Mouse (Mus musculus): ENCODE measurements around the gene Rabgap1l.

Rabgap1l gene

DNA sequence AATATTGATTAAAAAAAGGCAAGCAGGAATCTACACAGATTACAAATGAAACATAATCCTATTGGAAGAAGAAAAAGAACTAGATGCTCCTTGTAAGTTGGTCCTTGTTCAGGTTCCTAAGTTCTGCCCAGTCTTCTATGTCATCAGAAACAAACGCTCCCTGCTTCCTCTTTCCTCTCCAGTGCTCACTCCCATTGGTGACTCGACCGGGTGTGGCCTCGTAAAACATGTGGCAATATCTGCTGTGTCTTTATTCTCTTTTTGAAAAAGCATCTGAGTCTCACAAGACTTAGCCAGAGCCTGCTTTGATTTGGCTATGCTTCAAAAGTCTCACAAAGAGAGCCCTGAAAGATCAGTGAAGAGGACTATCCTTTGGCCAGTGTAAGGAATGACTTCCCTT is 512.4 kb downstream of the Rabgap1l start:
- DNase-seq (ENCODE audit: low spot score) = no peak

DNA sequence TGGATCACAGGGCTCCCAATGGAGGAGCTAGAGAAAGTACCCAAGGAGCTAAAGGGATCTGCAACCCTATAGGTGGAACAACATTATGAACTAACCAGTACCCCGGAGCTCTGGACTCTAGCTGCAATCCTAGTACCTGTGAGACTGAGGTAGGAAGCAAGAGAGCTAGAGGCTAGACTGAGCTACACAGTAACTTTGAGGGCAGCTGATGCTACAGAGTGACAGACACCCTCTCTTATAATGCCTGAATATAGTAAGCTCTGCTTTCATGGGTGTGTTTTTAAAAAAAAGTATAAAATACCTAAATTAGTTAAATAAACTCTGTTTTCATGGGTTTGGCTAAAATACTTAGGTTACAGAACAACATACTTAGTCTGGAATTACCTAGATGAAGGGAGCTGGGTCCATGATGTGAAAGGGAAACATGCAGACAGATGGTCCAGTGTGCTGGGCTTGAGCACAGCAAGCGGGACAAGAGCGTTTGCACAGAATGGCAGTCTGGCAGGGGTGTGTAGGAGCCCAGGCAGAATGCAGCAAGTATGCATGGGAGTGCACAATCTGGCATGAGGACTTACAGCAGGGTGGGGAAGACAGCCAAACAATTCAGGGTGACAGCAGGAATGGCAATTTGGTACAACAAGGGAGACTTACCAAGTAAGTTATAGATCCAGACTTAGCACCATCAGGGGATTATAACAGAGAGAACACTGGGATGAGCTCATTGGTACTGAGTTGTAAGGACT is 514.9 kb downstream of the Rabgap1l start:
- DNase-seq (ENCODE audit: low spot score) = peak; percentile 59

DNA sequence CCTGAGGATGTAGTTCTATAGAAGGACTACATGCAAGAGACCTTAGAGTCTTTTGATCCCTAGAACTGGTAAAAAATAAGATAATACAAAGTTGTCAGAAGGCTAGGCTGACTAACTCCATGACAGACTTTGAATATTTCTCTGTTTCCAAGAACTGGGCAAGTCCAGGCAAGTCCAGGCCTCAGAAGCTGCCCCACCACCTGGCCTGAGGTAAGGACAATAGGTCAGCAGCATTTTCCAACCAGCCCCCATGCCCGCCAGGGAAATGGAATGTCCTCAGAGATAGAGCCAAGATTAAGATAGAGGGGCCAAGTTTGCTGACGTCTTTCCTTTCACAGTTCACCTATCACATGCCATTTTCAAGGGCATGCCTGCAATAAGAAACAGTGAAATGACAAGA is 517.8 kb downstream of the Rabgap1l start:
- no peak for DNase-seq (ENCODE audit: low spot score)

DNA sequence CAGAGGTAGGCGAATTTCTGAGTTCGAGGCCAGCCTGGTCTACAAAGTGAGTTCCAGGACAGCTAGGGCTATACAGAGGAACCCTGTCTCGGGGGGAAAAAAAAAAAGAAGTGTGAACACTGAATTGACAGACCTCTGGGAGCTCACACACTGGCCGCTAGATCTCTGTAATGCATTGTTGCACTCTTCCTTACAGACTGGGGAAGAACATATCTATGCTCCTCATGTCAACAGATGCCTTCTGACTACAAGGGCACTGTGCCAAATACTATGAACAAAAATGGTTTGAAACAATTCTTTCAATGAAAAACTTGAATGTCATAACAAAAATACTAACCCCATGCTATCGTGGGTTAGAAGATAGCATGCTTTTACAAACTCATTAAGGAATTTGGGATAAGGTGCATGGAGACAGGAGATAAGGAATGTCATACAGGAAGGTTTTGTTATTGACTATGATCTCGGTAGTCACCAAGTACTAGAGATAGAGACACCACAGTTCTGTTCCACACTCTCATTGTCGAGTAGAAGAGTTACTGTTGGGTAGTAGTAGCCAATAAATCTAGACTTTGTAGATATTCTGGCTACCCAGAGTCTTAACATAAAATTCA is 519.8 kb downstream of the Rabgap1l start:
- DNase-seq (ENCODE audit: low spot score) = no peak

DNA sequence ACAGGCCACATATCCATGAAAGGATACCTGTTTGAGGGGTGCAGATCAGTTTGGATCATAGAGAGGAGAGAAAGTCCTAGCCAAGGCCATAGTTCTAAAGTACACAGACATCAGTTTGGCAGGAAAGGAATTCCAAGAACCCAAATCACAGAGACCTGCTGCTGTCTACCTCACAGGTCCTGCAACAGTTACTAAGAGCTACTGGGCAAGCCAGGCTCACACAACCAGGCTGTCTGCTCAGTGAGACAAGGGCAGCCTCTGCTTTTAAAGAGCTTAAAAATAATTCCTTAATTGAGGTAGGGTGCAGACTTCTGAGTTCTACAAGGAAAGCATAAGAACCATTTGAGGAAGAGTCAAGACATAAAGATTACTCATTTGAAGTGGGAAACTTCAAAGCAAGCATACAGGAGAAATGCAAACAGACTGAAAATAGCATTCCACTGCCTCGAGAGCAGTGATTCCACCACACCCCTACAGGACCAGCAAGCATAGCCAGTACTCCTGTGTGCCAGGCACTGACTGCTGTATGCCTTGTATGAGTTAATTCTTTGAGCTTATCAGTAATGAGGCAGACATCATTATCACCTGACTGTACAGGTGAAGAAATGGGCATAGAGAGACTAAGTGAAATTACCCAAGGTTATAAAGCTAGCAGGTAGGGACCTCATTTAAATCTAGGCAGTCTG is 521.6 kb downstream of the Rabgap1l start:
- DNase-seq (ENCODE audit: low spot score) = no peak

DNA sequence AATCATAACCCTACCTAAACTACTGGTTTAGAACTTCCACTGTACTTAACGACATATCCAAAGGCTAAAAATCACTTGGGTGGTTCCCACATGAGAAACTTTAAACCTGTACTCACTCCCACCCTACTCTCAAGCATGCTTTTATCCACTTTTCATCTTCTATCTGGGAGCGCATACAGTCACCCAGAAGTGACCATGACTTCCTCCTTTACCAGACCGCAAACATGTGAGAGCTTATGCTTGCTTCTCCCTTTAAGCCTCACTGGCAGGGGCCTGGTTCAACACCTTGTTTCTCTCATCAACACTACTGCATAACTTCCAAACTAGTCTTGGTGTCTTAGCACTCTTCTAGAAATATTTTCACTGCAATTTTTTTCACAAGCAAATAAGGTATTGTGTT is 524.7 kb downstream of the Rabgap1l start:
- no peak for DNase-seq (ENCODE audit: low spot score)

DNA sequence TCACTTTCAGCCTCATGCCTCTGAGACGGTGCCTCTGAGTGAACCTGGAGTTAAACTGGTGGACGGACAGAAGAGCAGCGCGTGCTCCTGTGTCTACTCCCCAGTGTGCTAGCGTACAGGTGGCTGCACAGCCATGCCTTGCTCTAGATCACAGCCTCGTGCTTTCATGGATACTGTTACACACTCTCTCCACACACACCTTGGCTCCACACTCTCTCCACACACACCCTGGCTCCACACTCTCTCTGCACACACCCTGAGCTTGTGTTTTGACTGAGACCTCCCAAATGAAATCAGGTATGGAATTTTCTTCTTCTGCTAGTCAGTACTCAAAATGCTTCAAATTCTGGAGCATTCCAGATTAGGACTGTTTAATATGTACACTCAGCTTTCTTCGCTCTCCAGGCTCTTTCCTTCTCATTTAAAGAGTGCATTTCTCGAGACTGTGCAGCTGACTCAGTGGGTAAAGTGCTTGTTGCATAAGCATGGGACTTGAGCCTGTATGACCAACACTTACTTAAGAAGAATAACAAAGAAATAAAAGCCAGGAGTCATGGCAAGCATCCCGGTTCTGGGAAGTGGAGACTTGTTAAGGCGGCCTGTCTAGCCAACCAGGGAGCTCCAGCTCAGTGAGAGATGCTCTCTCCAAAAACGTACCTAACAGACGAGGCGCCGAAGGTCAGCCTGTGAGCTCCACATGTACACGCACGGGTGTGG is 529.2 kb downstream of the Rabgap1l start:
- no peak for DNase-seq (ENCODE audit: low spot score)

DNA sequence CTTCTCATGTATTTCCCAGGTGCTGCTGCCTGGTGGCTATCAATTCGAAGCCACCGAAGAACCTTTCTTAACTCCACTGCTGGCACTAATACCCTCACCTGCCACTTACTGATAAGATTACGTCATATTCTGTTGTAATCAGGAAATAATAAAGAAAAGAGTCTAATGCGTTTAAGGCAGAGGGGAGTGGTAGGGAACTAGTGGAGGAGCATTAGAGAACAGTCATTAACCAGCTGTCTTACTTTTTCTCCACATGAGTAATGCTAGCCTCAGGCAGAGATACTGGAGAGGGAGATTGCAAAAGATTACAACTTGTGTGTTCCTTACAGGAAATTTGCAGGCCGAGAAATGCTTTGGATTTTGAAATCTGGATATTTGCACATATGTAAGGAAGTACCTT is 530.0 kb downstream of the Rabgap1l start:
- DNase-seq (ENCODE audit: low spot score) = no peak

DNA sequence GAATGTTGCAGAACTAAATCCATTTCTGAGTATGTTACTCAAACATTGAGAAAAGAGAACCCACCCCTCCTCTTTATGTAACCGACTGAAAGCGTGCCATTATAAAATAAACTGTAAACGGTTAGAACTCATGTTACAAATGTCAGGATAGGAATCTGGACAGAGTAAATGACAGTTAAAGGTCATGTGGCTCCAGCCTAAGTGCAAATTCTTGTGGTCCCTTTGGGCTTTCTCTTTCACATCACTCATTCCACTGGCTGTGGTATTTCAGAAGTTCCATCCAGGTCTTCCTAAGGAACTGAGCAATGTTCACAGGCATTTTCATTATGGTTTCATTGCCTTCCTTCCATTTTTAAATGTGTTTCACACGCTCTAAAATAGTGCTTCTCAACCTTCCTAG is 530.6 kb downstream of the Rabgap1l start:
- no peak for DNase-seq (ENCODE audit: low spot score)

DNA sequence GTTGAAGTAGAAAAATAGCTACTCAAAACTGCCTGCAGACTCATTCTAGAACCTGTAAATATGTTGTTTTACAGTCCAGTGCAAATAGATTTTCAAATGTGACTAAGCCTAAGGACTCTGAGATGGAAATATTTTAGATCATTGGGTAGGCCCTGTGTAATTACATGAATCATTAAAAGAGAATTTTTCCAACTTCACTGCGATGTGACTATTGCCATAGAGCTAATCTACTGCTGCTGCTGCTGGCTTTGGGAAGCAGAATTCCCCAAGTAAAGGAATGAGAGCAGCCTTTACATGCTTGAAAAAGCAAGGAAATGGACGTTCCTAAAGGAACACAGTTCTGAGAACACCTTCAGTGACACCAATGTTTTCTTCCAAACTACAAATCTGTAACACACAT is 531.2 kb downstream of the Rabgap1l start:
- no peak for DNase-seq (ENCODE audit: low spot score)

DNA sequence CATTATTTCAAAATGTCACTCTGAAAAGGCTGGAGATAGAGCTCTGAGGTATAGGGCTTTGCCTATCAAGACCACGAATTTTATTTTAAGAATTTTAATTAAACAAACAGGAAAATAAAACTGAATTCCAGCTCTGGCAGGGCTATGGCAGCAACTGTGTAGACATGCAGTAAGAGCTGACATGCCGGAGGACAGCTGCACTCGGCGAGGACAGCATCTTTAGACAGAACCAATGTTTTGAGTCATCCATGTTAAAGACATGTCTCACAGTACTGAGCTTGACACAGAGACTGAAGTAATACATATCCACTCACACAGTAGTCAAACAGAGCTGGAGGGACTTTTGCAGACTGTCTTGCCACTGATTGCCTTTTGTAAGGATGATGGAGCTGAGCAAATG is 532.4 kb downstream of the Rabgap1l start:
- DNase-seq (ENCODE audit: low spot score) = no peak

DNA sequence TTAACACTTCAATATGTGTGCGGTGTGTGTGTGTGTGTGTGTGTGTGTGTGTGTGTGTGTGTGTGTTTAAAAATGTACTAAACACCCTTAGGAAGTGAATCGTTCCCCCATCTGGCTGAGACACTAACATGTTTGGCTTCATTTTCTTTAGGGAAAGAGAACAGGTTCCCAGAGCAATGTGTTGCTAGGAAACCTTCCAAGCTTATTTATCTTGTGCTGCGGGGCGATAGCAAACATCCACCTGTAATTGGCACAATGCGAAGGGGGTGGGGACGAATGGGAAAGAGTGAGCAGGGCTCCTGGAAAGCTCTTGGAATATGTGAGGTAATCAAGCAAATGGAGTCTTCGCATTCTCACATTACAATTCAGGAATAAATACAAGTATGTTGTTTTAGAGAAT is 533.1 kb downstream of the Rabgap1l start:
- DNase-seq (ENCODE audit: low spot score) = no peak

DNA sequence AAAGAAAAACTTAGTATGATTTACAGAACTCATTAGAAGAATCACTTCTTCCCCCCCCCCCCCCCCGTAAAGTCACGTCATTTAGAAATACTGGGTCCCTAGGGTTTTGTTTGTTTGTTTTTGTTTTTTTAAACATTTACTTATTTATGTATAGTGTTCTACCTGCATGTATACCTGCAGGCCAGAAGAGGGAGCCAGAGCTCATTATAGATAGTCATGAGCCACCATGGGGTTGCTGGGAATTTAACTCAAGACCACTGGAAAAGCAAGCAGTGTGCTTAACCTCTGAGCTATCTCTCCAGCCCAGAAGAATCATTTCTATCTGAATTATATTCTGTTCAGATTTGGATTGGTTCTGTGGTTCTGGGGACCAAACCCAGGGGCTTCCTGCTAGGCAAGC is 539.9 kb downstream of the Rabgap1l start:
- DNase-seq (ENCODE audit: low spot score) = no peak

DNA sequence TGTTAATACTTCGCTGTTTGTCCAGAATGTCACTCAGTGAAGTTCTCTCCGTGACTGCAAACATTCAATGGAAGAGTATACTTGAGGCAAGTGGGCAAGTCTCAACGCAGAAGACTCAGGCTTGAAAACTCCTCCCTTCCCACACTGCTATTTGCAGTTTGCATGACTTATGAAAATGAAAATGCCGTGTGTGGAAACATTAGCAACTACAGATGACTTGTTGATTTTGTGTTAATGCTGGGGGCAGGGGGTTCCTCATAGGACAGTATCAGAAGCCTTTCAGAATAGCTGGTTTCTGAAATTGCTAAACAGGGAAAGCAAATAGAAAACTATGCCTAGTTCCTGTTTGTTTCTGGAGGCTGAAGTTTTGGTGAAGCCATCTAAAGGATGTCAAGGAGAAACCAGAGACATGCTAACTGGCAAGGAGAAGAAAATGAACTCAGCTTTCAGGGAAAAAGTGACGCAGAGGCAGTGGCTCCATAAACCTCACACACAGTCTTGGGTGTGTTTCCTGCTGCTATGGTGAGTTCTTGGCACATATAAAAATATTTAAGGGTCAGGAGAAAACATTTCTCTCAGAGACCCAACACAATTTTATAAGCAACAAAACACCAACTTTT is 541.5 kb downstream of the Rabgap1l start:
- no peak for DNase-seq (ENCODE audit: low spot score)

DNA sequence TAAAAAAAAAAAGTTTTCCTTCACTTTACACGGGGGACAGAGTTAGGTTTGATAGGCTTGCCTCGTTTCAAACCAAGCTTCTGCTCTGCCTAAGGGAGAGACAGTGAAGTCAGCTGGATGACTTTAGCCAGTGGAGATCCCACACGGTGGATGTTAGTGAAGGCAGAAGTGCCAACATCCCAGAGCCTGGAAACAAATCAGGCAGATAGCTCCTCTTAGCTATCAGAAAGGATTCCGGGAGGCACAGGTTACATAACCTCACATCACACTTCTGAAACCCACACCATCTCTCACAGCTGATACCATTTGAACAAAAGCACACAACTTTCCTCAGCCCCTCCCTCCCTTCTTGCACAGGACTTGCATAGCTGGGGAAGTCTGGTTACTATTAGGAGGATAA is 542.2 kb downstream of the Rabgap1l start:
- DNase-seq (ENCODE audit: low spot score) = no peak

DNA sequence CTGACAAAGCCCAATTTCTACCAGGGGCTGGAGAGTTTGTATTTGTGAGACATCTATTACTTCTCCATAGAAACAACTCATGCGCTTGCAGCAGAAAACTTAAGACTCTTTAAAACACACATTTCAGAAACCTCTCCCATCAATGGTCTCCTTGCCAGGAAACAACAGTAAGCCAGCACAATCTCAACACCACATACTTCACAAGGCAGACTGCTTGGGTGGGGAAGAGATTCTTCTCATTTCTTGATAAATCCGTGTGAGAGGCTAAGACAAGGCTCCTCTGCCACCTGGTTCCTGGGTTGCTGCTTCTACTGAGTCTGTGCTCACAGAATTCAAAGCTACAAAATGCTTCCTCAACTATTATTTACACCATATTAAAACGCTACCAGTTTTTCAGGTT is 543.2 kb downstream of the Rabgap1l start:
- no peak for DNase-seq (ENCODE audit: low spot score)

DNA sequence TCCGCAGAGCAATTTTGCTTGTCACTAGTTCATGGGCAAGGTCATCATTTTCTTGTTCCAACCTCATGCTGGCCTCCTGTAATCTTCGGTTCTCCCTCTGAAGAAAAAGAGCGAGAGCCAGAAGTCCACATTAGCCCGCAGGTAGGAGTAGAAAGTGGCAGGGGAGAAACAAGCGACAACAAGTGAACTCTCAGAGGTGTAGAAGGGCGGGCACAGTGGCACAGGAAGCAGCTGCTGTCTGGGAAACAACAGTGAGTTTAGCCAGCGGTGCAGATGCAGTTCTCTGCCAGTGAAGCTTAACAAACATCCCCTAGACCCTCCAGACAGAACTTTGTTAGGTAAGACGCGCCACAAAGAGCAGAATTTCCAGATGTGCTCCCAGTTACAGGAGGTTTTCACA is 545.5 kb downstream of the Rabgap1l start:
- no peak for DNase-seq (ENCODE audit: low spot score)

DNA sequence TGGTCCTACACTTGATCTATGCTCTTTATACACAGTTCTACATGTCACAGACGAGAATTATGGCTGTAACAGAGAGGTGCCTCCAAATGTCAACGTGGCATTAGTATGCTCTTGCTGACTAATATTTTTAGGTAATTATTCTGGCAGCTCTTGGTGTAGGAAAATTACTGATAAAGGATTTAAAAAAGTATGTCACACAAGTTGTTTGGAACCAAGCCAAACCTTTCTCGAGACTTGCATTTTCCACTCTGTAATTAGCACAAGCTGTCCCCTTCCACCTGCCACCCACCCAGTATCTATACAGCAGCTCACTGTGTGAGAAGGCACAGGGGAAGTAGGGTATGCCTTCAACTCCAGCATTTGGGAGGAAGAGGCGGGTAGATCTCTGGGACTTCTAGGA is 546.2 kb downstream of the Rabgap1l start:
- DNase-seq (ENCODE audit: low spot score) = no peak

DNA sequence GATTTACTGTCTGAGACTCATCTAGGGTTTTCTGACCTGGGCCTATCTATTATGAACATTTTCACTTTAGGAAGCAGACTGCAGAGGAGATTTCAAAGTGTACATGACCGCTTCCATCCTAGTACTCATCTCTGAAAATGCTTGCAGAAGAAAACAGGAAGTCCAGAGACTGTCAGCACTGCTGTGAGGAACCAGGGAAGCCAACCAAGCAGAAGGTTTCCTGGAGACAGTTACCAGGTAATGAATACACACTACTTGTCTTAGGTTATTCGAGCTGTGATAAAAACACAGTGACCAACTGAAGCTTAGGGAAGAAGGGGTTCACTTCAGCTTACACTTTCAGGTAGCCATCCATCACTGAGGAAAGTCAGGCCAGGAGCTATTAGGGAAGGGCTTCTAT is 547.1 kb downstream of the Rabgap1l start:
- DNase-seq (ENCODE audit: low spot score) = no peak

DNA sequence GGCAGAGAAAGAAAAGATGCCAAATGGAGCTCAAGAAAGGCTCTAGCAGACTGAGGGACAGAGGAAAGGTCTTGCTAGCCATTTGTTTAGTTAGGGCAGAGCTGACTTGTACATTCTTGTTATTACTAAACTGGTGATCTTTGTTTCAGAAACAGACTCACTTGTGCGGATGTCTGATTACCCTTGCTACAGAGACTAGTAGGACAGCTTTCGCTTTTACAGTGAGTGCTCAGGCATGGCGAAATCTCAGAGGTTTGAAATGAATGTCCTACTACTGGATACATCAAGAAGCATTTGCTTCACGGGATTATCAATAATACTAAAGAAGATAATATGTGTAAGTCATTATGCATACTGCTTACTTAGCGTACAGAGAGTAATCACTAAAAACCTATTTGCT is 548.3 kb downstream of the Rabgap1l start:
- no peak for DNase-seq (ENCODE audit: low spot score)

DNA sequence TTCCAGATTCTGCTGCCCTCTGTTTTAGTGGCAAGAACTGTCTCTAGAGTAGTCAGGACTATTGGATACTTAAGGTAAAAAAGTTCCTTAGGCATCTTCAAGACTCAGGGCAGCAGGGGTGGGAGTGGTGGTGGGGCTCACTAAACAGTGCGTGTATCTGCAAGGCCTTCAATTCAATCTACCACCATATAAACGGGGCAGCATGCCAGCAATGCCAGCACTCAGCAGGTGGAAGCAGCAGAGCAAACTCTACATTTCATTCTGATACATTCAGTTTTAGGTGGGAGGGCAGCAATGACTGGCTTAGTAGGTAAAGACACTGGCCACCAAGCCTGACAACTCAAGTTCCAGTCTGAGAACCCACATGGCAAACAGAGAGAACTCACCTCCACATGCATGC is 552.9 kb downstream of the Rabgap1l start:
- DNase-seq (ENCODE audit: low spot score) = no peak

DNA sequence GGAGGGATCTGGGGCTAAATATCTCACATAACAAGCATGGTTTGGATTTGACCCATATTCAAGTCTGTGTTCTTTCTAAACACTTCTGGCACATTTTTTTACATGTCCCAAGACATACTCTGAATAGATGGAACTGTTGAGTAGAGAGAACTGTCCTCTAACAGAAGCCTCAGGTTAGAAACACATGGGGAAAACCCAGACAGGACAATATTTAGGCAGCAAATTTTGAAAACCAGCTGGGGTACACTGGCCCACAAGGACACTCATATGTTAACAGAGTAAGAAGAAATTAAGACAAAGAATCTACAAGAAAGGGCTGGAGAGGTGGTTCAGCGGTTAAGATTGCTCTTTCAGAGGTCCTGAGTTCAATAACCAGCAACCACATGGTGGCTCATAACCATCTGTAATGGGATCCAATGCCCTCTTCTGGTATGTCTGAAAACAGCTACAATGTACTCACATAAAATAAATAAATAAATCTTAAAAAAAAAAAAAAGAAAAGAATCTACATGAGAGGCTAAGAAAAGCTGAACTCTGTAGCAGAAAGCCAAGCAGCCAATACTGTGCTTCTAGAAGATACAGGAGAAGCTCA is 554.1 kb downstream of the Rabgap1l start:
- no peak for DNase-seq (ENCODE audit: low spot score)

All from layer of hippocampus, adult 9-10 months (tissue).